Mouse (Mus musculus) liver, adult 2 months (tissue): ENCODE data around the gene Tmem107.

Experiments used
- CTCF ChIP-seq: fragments of 200-500 bp; IDR thresholded peaks from 2 replicates; pipeline ENCODE4 v1.5.1; 2011; ENCODE audit warnings: low read depth, low read length, control low read depth
- POLR2A ChIP-seq: fragments of 200-500 bp; IDR thresholded peaks from 2 replicates; pipeline ENCODE4 v1.6.1; 2011; ENCODE audit warnings: low read length, control low read depth; ENCODE audit not compliant: insufficient read depth; ENCODE audit errors: extremely low read depth

GRCm38 (mm10) chr11:69111865-69112264 lies 41.3 kb downstream of the Tmem107 start:
- TF ChIP-seq CTCF (no peak), POLR2A (no peak)
